In the genomic region with DNA sequence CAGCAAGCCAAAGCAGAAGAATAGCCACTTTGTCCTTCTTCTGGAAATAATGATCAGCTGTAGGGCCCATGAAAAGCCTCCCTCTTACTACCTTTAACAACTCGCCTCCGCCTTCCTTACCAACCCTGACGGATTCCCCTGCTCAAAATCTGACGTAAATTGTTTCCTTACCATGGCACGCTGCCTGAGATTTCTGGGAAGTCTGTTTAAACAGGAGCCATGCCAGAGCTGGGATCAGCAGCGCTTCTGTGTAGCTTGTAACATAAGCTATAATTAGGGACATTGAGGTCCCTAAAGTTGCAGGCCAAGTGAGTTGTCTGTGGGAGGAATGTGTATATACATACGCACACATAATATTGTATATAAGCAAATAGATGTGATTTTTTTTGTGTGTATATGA, we compare ENCODE assay signal across 9 mouse cellular contexts.
DNase-seq lines count a peak whose midpoint lies in the region; ATAC-seq and TF ChIP-seq lines count a peak whose summit lies in the region.
"Had no signal": no experiment of that assay in that cellular context is flagged by ENCODE, and none has a peak within 500 bp of the region (broad histone marks: within the 10 kb centered on the region; RNA-seq: fewer than 3 reads in every experiment).

No protein-coding gene starts in this region.

- TF ChIP-seq EP300 in heart, postnatal 0 days (IDR thresholded peaks at IDR 0.05; ENCODE audit: low read depth): no peak

- no peaks in the 10 kb centered on the region for H3K27me3 ChIP-seq in embryonic facial prominence, embryonic 15.5 days
- no peaks in the 10 kb centered on the region for H3K27me3 ChIP-seq in heart, postnatal 0 days (ENCODE audit: control insufficient read depth, insufficient read depth, low read length)
- H3K27me3 ChIP-seq in midbrain, embryonic 11.5 days (ENCODE audit: control insufficient read depth, insufficient read depth, low read length): no peaks in the 10 kb centered on the region
- H3K27me3 ChIP-seq: megakaryocyte, embryonic 14.5 days had no signal

- H3K36me3 ChIP-seq in embryonic facial prominence, embryonic 15.5 days: no peaks in the 10 kb centered on the region
- H3K36me3 ChIP-seq in heart, postnatal 0 days (replicated peaks; ENCODE audit: control insufficient read depth, insufficient read depth, low read length): no peaks in the 10 kb centered on the region
- H3K36me3 ChIP-seq in midbrain, embryonic 11.5 days (ENCODE audit: control insufficient read depth, insufficient read depth, low read length): no peaks in the 10 kb centered on the region

- WGBS in embryonic facial prominence, embryonic 15.5 days: 43% methylated on average over 7 of the region's 7 CpGs
- 33% methylated on average over 7 of the region's 7 CpGs for WGBS in heart, postnatal 0 days
- WGBS in midbrain, embryonic 11.5 days: 90% methylated on average over 7 of the region's 7 CpGs

- 0 out of 2 replicates have a peak, but pooled peaks cover 4% of the 10 kb centered on the region for H3K4me1 ChIP-seq in embryonic facial prominence, embryonic 15.5 days
- H3K4me1 ChIP-seq in heart, postnatal 0 days (ENCODE audit: control insufficient read depth, insufficient read depth): peaks cover 18% of the 10 kb centered on the region
- no peaks in the 10 kb centered on the region for H3K4me1 ChIP-seq in midbrain, embryonic 11.5 days (ENCODE audit: control insufficient read depth, insufficient read depth, low read length)
- H3K4me1 ChIP-seq: megakaryocyte, embryonic 14.5 days had no signal

- H3K9me3 ChIP-seq in embryonic facial prominence, embryonic 15.5 days (replicated peaks): no peaks in the 10 kb centered on the region
- H3K9me3 ChIP-seq in heart, postnatal 0 days (replicated peaks; ENCODE audit: control insufficient read depth, low read length): no peaks in the 10 kb centered on the region
- H3K9me3 ChIP-seq in midbrain, embryonic 11.5 days (ENCODE audit: control insufficient read depth, low read length): no peaks in the 10 kb centered on the region
- H3K9me3 ChIP-seq: megakaryocyte, embryonic 14.5 days had no signal

- ATAC-seq in embryonic facial prominence, embryonic 15.5 days (ENCODE audit: insufficient number of reproducible peaks, low FRiP score, low TSS enrichment, low read depth): 0 out of 2 replicates have a peak, but pooled peaks have one; percentile 39
- peak; percentile 63; the same call in 1 of the 2 replicates for ATAC-seq in heart, postnatal 0 days (ENCODE audit: insufficient read depth, low read depth)
- ATAC-seq in midbrain, embryonic 11.5 days (ENCODE audit: low FRiP score): no peak

- peak; percentile 43 for DNase-seq in kidney, postnatal 10 days
- DNase-seq in kidney, adult 9 months: no peak
- peak; percentile 83 for DNase-seq in heart, postnatal 0 days (ENCODE audit: low spot score)
- peak; percentile 19 for DNase-seq in lung, postnatal 36 days
- no peak for DNase-seq in thymus, postnatal 4 days
- no peak for DNase-seq in midbrain, embryonic 11.5 days (ENCODE audit: low spot score, missing footprints)
- DNase-seq in cerebellum, postnatal 4 days (ENCODE audit: low spot score in 2 of 2): no peak

- H3K27ac ChIP-seq in embryonic facial prominence, embryonic 15.5 days (replicated peaks): no peak overlapping the region
- peak overlapping the region; percentile 12; the same call in 1 of the 2 replicates for H3K27ac ChIP-seq in heart, postnatal 0 days (ENCODE audit: low read depth)
- H3K27ac ChIP-seq in midbrain, embryonic 11.5 days (ENCODE audit: low read depth, low read length): no peak overlapping the region

- no peak overlapping the region for H3K4me3 ChIP-seq in embryonic facial prominence, embryonic 15.5 days (replicated peaks)
- H3K4me3 ChIP-seq in heart, postnatal 0 days (ENCODE audit: low read depth, low read length): no peak overlapping the region
- H3K4me3 ChIP-seq in midbrain, embryonic 11.5 days (ENCODE audit: low read depth, low read length): no peak overlapping the region
- H3K4me3 ChIP-seq: megakaryocyte, embryonic 14.5 days had no signal

- H3K4me2 ChIP-seq in embryonic facial prominence, embryonic 15.5 days (replicated peaks): no peak overlapping the region
- H3K4me2 ChIP-seq in heart, postnatal 0 days (ENCODE audit: low read depth, low read length): no peak overlapping the region
- H3K4me2 ChIP-seq in midbrain, embryonic 11.5 days: no peak overlapping the region

- TF ChIP-seq CTCF in heart, postnatal 0 days (IDR thresholded peaks at IDR 0.05; ENCODE audit: low read depth): no peak

- no peak overlapping the region for H3K9ac ChIP-seq in embryonic facial prominence, embryonic 15.5 days
- H3K9ac ChIP-seq in heart, postnatal 0 days (replicated peaks; ENCODE audit: low read depth, low read length): no peak overlapping the region
- H3K9ac ChIP-seq in midbrain, embryonic 11.5 days (ENCODE audit: low read length): no peak overlapping the region

Comparison
In these comparisons a context has a peak if more than half of its experiments do, and no peak if none do; other contexts are left out.
1. DNase-seq: peak in kidney, postnatal 10 days (single experiment), heart, postnatal 0 days (single experiment) and lung, postnatal 36 days (single experiment); none in kidney, adult 9 months (single experiment), thymus, postnatal 4 days (single experiment), midbrain, embryonic 11.5 days (single experiment) and cerebellum, postnatal 4 days (0 of 2).